Mouse (Mus musculus): ENCODE data around the gene Rasa2.

- TF ChIP-seq ZC3H11A (IDR thresholded peaks at IDR 0.05; ENCODE audit: borderline replicate concordance, low read depth, low read length) (no peak), ZNF384 (IDR thresholded peaks at IDR 0.05; ENCODE audit: low read depth, low read length) (no peak), CHD2 (IDR thresholded peaks at IDR 0.05; ENCODE audit: low read depth, low read length) (no peak), MAFK (IDR thresholded peaks at IDR 0.05; ENCODE audit: insufficient read depth, low read depth, low read length) (no peak)
Measured at GRCm38 (mm10) chr9:96577674-96578073, 53.7 kb downstream of the Rasa2 start.

Measured in ES-E14 (cell line).